Mouse (Mus musculus): ENCODE results near the gene Hdgf. TPM values are rescaled to one million over a fixed set of nuclear protein-coding genes. Genes with fewer than 3 reads are reported as not detected.
"Not testable (repeated sequence)": the region's sequence is repeated elsewhere in the genome, so short reads cannot be mapped to it uniquely, and the experiment has no call there.

Hdgf gene
- 100 to 1,000 TPM; 205 to 213 TPM for total RNA-seq (2021)
- long read RNA-seq, experiment 1, transcript Hdgf-201 (6 exons, 2,245 nt): major isoform, 313 of 352 reads
- long read RNA-seq, experiment 1, partial matches to known transcripts: 27 of 352 reads
- long read RNA-seq, experiment 1, other reads (novel, unspliced or antisense): 12 of 352 reads
- long read RNA-seq, experiment 2, transcript Hdgf-201 (6 exons, 2,245 nt): major isoform, 454 of 576 reads
- long read RNA-seq, experiment 2, partial matches to known transcripts: 92 of 576 reads
- long read RNA-seq, experiment 2, other reads (novel, unspliced or antisense): 30 of 576 reads

- DNase-seq (ENCODE audit: low spot score in 2 of 2): peak; percentile 81 to 91
Measured at GRCm38 (mm10) chr3:87905880-87906485, at the start of gene Hdgf. TSS of gene Hdgf (plus strand) at chr3:87906321.

DNA sequence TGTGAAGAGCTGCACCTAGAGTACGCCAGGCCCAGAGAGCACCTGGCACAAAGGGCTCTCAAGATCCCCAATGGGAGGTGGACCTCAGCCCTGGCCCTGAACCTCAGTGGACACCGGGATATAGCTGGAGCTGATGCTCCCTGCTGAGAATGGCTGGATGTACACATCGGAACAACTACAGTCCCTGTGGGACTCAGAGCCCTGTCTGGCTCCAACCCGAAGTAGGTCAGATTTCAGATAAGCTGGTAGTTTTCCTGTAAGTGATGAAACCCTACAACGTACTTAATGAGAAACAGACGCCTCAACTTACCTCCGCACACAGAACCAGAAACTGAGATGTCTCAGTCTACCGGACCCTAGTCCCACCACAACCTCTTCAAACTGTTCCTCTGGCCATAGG is 48.5 kb upstream of the Hdgf start:
- DNase-seq (ENCODE audit: low spot score in 2 of 2): no peak

GRCm38 (mm10) chr3:87859813-87860212 is 46.3 kb upstream of the Hdgf start:
- DNase-seq (ENCODE audit: low spot score in 2 of 2): peak in 1 of 2 experiments; percentile 22

- not testable (repeated sequence) for DNase-seq (ENCODE audit: low spot score in 2 of 2)
Measured at GRCm38 (mm10) chr3:87864111-87864510, 42.0 kb upstream of the Hdgf start.

- DNase-seq (ENCODE audit: low spot score in 2 of 2): no peak
Measured at GRCm38 (mm10) chr3:87877730-87878129, 28.4 kb upstream of the Hdgf start.

DNA sequence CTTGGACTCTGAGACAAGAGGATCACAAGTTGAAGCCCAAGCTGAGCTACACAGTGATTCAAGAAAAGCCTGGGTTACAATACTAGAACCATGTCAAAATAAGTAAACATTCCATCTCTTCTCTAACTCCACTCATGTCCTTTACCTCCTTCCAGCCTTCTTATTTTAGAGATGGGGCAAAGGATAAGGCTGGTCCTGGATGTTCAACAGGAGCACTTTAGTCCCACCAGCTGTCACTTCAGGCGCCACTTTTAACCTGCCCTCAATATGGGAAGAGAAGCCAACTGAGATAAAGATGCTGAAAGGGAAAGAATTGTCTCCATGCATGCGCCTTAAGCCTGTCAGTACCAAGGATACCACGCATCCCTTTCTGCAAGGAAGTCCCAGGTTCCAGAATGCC is 21.8 kb upstream of the Hdgf start:
- no peak for DNase-seq (ENCODE audit: low spot score in 2 of 2)

- DNase-seq (ENCODE audit: low spot score in 2 of 2): peak in 1 of 2 experiments; percentile 32
Measured at GRCm38 (mm10) chr3:87884708-87885251, 21.3 kb upstream of the Hdgf start.

DNA sequence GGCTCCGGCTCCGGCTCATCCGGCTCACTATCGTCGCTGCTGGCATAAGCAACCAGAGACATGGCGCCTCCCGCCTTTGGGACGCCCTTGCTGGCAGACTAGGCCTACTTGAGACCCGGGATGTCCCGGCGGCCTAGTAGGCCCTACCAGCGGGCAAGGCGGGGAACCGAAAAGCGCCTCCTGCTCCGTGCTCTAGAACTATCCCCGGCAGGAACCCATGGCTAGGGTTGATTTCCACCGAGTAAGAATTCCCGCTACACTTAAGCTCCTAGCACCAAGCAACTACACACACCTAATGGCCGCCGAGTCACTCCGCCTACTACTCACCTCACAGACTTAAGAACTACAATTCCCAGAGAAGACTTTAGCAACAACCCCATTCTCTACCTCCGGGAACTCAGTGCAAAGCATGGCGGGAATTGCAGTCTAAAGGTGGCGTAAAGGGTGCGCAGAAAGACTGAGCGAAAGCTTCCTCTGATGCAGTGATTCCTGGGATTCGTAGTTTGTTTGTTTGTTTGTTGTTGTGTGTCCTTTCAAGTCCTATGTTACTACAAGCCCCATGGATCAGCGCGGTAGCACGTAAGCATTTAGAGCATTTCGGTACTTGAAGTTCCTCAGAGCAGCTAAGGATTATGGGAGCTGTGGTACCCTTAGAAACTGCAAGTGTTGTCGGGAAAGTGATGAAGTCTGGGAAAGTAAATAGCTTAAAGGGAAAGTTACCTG is 20.7 kb upstream of the Hdgf start, which contains the start of gene Prcc:
Gene Prcc, minus strand, starts transcription at position 328 of the 723 bp plus-strand sequence.
- peak; percentile 44 to 69 for DNase-seq (ENCODE audit: low spot score in 2 of 2)

DNA sequence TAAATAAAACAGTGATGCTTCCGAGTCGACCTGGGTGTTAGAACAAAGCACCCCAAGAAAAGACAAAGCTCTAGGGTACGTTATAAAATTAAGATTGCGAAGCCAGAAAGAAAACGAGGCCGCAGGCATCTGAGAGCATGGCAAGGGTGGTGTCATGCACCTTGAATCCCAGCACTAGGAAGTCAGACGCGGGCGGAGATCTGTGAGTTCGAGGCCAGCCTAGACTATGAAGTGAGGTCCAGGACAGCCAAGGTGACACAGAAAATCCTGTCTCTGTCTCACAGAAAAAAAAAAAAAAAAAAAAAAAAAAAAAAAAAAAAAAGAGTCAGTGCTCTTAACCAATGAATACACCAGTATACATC is 20.1 kb upstream of the Hdgf start:
- DNase-seq (ENCODE audit: low spot score in 2 of 2): no peak

DNA sequence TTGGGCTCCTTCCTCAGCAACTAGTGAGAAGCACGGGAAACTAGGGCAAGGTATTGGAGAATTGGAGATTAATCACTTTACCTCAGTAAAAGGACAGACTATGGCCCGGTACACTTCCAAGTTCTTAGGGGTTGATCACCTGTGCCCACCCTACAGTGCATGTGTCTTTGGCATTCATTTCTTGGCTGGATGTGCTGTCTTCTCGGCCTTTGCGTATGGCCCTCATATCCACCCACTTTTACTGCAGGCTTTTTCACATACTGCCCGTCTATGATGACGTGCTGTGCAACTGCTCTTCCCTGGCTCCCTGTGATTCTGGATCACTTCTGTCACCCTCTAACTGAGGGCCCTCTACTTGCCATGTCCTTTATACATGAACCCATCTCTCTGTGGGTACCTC is 19.7 kb upstream of the Hdgf start:
- no peak for DNase-seq (ENCODE audit: low spot score in 2 of 2)

GRCm38 (mm10) chr3:87887400-87887799 is 18.7 kb upstream of the Hdgf start:
- DNase-seq (ENCODE audit: low spot score in 2 of 2): not testable (repeated sequence)

DNA sequence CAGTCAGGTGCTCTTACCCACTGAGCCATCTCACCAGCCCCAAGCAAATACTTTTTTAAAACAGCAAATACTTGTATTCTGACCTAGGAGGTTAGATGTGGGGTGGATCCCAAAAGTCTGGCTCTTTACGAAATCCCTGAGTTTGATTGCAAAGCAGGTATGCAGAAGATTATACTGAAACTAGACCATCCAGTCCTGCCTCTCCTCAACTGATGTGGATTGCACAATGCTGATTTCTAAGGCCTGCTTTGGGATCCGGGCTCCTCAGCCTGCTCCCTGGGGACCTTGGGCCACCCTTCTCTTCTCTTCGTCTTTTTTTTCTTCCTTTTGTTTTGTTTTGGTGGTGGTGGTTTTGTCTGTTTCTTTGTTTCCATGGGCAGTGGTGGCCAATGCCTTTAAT is 14.6 kb upstream of the Hdgf start:
- no peak for DNase-seq (ENCODE audit: low spot score in 2 of 2)

GRCm38 (mm10) chr3:87893367-87893905 is 12.7 kb upstream of the Hdgf start:
- no peak for DNase-seq (ENCODE audit: low spot score in 2 of 2)

DNA sequence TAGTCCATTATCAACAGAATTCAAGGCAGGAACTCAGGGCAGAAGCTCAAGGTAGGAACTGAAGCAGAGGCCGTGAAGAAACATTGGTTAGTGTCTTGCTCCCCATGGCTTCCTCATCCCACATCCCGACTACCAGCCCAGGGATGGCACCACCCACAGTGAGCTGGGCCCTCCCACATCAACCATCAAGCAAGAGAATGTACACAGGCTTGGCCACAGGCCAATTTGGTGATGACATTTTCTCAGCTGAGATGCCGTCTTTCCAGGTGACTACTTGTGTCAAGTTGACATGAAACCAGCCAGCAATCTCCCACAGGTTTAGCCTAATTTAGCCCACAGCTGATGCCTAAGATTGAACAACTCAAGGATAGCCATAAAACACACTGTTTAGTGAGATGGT is 6.9 kb upstream of the Hdgf start:
- no peak for DNase-seq (ENCODE audit: low spot score in 2 of 2)

DNA sequence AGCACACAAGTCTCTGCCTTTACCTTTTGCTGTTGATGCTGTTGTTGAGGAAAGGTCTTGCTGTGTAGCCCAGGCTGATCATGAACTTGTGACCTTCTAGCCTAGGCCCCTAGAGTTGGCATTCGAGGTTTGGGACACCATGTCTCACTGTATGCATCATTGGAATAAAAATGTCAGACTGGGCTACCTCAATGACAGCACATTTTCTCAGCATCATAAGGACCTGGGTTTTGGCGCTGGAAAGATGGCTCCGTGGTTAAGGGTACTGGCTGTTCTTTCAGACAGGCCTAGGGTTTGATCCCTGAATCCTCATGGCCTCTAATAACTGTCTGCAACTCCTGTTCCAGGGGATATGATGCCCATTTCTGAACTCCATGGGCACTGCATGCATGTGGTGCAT is 6.3 kb upstream of the Hdgf start:
- no peak for DNase-seq (ENCODE audit: low spot score in 2 of 2)

DNA sequence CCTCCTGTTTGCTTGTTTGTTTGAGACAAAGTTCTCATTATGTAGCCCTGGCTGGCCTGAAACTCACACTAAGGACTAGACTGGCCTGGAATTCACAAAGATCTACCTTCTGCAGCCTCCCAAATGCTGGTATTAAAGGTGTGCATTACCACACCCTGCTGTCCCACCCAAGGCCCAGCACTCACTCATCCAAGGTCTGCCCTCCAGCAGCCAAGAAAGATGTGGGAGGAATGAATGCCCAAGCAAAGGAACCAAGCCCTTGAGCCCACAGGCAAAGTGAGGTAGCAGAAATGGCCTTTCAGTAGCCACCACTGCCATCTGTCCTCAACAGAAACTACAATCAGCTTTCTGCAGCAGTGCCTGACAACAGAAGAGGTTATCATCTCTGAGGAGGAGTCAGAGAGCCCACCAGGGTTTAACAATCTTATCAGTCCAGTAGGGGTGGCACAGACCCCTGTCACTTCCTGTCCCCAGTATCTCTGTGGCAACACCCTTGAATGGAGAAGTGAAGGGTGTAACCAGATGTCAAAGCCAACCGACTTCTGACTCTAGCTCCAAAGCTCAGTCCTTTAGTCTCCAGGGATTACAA is 5.0 kb upstream of the Hdgf start:
- no peak for DNase-seq (ENCODE audit: low spot score in 2 of 2)

DNA sequence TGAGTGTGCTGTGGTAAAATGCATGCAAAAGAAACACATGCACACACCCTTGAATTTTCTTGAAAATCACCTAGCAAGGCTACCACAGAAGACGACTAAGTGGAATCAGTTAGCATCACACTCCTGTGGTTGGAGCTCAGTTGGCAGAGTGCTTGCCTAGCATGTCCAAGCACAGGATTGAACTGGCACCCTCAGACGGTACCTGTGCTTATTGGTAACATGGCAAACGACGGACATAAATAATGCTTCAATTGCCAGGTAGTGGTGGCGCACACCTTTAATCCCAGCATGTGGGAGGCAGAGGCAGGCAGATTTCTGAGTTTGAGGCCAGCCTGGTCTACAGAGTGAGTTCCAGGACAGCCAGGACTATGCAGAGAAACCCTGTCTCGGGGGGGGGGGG is 4.2 kb upstream of the Hdgf start:
- not testable (repeated sequence) for DNase-seq (ENCODE audit: low spot score in 2 of 2)

DNA sequence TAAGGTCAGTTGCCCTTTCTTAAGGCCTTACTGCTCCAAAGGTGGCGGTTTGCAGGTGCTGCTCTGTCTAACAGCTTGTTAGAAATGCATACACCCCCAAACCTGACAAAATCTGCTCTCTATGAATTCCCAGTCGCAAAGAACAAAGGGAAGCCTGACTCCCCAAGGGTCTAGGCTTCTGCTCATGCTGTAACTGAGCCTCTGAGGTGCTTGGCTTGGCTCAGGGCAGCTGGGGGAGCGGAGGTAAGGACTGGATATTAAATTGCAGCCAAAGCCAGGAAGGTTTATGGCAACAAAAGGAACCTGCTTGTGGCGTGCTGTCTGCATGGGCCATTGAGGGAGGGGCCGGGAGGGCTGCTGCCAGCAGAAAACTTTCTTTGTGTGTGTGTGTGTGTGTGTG is 2.3 kb upstream of the Hdgf start:
- no peak for DNase-seq (ENCODE audit: low spot score in 2 of 2)

DNA sequence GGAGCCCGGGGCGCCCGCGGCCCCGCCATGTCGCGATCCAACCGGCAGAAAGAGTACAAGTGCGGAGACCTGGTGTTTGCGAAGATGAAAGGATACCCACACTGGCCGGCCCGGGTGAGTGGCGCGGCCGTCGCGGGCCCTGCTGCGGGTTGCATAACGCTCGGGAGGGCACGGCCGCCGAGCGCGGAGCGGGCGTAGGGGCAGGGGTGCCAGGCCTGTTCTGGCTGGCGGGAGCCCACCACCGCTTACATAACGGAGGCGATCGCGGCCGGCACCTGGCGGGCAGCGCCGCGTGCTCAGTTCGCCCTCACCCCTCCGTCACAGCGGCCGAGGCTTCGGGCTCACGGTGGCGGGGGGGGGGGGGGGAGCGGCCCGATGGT is 470 bp downstream of the Hdgf start:
- peak in 1 of 2 experiments; percentile 50 for DNase-seq (ENCODE audit: low spot score in 2 of 2)

GRCm38 (mm10) chr3:87906981-87907857 is 1.1 kb downstream of the Hdgf start:
- DNase-seq (ENCODE audit: low spot score in 2 of 2): no peak

All from adrenal gland, postnatal 4 days (tissue).